Comparison of ENCODE assay signal across 8 mouse cellular contexts in the genomic region with DNA sequence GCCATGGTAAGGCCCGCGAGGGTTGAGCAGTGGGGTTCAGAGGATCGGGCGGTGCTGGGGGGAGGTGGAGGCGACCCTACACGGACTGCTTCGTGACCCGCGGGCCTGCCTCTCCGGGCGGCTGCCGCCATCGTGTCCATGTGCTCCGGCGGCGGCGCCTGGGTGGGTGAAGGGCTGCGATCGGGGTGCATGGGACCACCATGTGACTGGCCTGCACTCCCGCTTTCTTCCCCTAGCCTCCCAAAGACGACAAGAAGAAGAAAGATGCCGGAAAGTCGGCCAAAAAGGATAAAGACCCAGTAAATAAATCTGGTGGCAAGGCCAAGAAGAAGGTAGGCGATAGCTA. TPM values are rescaled to one million over a fixed set of nuclear protein-coding genes. Genes with fewer than 3 reads are reported as not detected.
DNase-seq lines count a peak whose midpoint lies in the region; ATAC-seq and TF ChIP-seq lines count a peak whose summit lies in the region.

No protein-coding gene starts in this region.

- H3K4me1 ChIP-seq in cerebellum, adult 2 months (ENCODE audit: control insufficient read depth, insufficient read depth, low read length): no peaks in the 10 kb centered on the region
- H3K4me1 ChIP-seq in spleen, adult 2 months (ENCODE audit: control insufficient read depth, insufficient read depth, insufficient read length): no peaks in the 10 kb centered on the region
- peaks cover 10% of the 10 kb centered on the region; the same call in 1 of the 2 replicates for H3K4me1 ChIP-seq in limb, embryonic 15.5 days
- no peaks in the 10 kb centered on the region for H3K4me1 ChIP-seq in stomach, postnatal 0 days (replicated peaks; ENCODE audit: control insufficient read depth, insufficient read depth)

- TF ChIP-seq CTCF in cerebellum, adult 2 months (IDR thresholded peaks at IDR 0.05; ENCODE audit: borderline replicate concordance, insufficient read depth, low read depth, low read length): no peak
- no peak for TF ChIP-seq CTCF in spleen, adult 2 months (IDR thresholded peaks at IDR 0.05; ENCODE audit: extremely low read depth, insufficient read depth, insufficient read length, insufficient replicate concordance)
- no peak for TF ChIP-seq CTCF in stomach, postnatal 0 days (IDR thresholded peaks at IDR 0.05; ENCODE audit: low read depth)

- 0 out of 2 replicates have a peak overlapping the region, but pooled peaks have one; percentile 3 for H3K27ac ChIP-seq in cerebellum, adult 2 months (ENCODE audit: insufficient read depth, low read length)
- peak overlapping the region; percentile 96 for H3K27ac ChIP-seq in spleen, adult 2 months (ENCODE audit: insufficient read depth, low read length)
- H3K27ac ChIP-seq in limb, embryonic 15.5 days: peak overlapping the region; percentile 97
- peak overlapping the region; percentile 89 for H3K27ac ChIP-seq in stomach, postnatal 0 days (replicated peaks)

- peaks cover 31% of the 10 kb centered on the region for H3K36me3 ChIP-seq in spleen, adult 2 months (ENCODE audit: control insufficient read depth, insufficient read depth, low read length)
- H3K36me3 ChIP-seq in limb, embryonic 15.5 days: peaks cover 70% of the 10 kb centered on the region
- peaks cover 15% of the 10 kb centered on the region for H3K36me3 ChIP-seq in stomach, postnatal 0 days (ENCODE audit: control insufficient read depth, insufficient read depth, low read length)

- TF ChIP-seq POLR2A in cerebellum, adult 2 months (IDR thresholded peaks at IDR 0.05; ENCODE audit: borderline replicate concordance, insufficient read depth, low read length): no peak
- no peak; the same call in 1 of the 2 replicates for TF ChIP-seq POLR2A in spleen, adult 2 months (IDR thresholded peaks at IDR 0.05; ENCODE audit: low read depth, low read length)

- peak overlapping the region; percentile 96 for H3K4me3 ChIP-seq in cerebellum, adult 2 months (replicated peaks; ENCODE audit: insufficient read depth, low read depth, low read length)
- H3K4me3 ChIP-seq in spleen, adult 2 months (ENCODE audit: extremely low read depth, insufficient read depth, insufficient read length): peak overlapping the region; percentile 92
- H3K4me3 ChIP-seq in limb, embryonic 15.5 days: peak overlapping the region; percentile 87
- H3K4me3 ChIP-seq in stomach, postnatal 0 days (ENCODE audit: low read depth, low read length): peak overlapping the region; percentile 77

- no peaks in the 10 kb centered on the region for H3K9me3 ChIP-seq in limb, embryonic 15.5 days
- no peaks in the 10 kb centered on the region for H3K9me3 ChIP-seq in stomach, postnatal 0 days (ENCODE audit: control insufficient read depth, low read length)

- peak; percentile 36 for TF ChIP-seq EP300 in stomach, postnatal 0 days (optimal IDR thresholded peaks at IDR 0.05)

- peak overlapping the region; percentile 87 for H3K9ac ChIP-seq in limb, embryonic 15.5 days
- peak overlapping the region; percentile 83 for H3K9ac ChIP-seq in stomach, postnatal 0 days (ENCODE audit: low read length)

- peak overlapping the region; percentile 62 for H3K4me2 ChIP-seq in limb, embryonic 15.5 days
- peak overlapping the region; percentile 79 for H3K4me2 ChIP-seq in stomach, postnatal 0 days (replicated peaks; ENCODE audit: low read depth)

- peak; percentile 18 for ATAC-seq in limb, embryonic 15.5 days (ENCODE audit: insufficient number of reproducible peaks, low FRiP score, low TSS enrichment, low read depth)
- no peak for ATAC-seq in stomach, postnatal 0 days (ENCODE audit: low FRiP score, low TSS enrichment)

- no peak for DNase-seq in cerebellum, adult 2 months
- no peak for DNase-seq in cerebellum, adult 8-10 months
- no peak for DNase-seq in spleen, adult 2 months (ENCODE audit: low read depth in 1 of 2, low spot score in 2 of 2)
- DNase-seq in spleen, postnatal 4 days (ENCODE audit: low spot score in 2 of 2): no peak
- DNase-seq in stomach, postnatal 0 days (ENCODE audit: low spot score): no peak
- no peak for DNase-seq in adrenal gland, adult 8-10 months
- DNase-seq in ovary, postnatal 36 days (ENCODE audit: low spot score): no peak

- H3K27me3 ChIP-seq in cerebellum, adult 2 months (ENCODE audit: control insufficient read depth, insufficient read depth, low read length): no peaks in the 10 kb centered on the region
- no peaks in the 10 kb centered on the region for H3K27me3 ChIP-seq in spleen, adult 2 months (ENCODE audit: control insufficient read depth, insufficient read depth, low read length)
- no peaks in the 10 kb centered on the region for H3K27me3 ChIP-seq in limb, embryonic 15.5 days
- no peaks in the 10 kb centered on the region for H3K27me3 ChIP-seq in stomach, postnatal 0 days (ENCODE audit: control insufficient read depth, insufficient read depth, low read length)

- WGBS in cerebellum, adult 2 months: under 1% methylated on average over 24 of the region's 24 CpGs
- under 1% methylated on average over 24 of the region's 24 CpGs for WGBS in spleen, adult 2 months
- WGBS in limb, embryonic 15.5 days: under 1% methylated on average over 24 of the region's 24 CpGs
- WGBS in stomach, postnatal 0 days: under 1% methylated on average over 24 of the region's 24 CpGs

RNA-seq across cellular contexts. Expression of gene Trappc4, which starts 0.3 kb away (rescaled TPM):
- 97.9 and 103 TPM in 2 replicates for polyA plus RNA-seq in cerebellum, adult 2 months (2012; rRNA removed)
- polyA plus RNA-seq in spleen, adult 2 months (2012; rRNA removed): 22.9 and 29.7 TPM in 2 replicates
- 132 and 140 TPM in 2 replicates for polyA plus RNA-seq in limb, embryonic 15.5 days (2015; fragmentation: Nextera tagmentation; extraction: Ambion mirVana)
- 95.9 and 97.6 TPM in 2 replicates for polyA plus RNA-seq in stomach, postnatal 0 days (2015; fragmentation: Nextera tagmentation; extraction: Ambion mirVana)
- 100 to 1,000 TPM in 2 of 4 experiments, 10 to 100 TPM in 2; 86.0 to 116 (median 98.3) TPM for total RNA-seq in adrenal gland, adult 8-10 months (2022)

RNA-seq across cellular contexts. Expression of gene Rps25, which starts 0.8 kb away (rescaled TPM):
- polyA plus RNA-seq in cerebellum, adult 2 months (2012; rRNA removed): 434 and 456 TPM in 2 replicates
- polyA plus RNA-seq in spleen, adult 2 months (2012; rRNA removed): 137 and 144 TPM in 2 replicates
- 1,592 and 1,878 TPM in 2 replicates for polyA plus RNA-seq in limb, embryonic 15.5 days (2015; fragmentation: Nextera tagmentation; extraction: Ambion mirVana)
- 2,137 and 2,228 TPM in 2 replicates for polyA plus RNA-seq in stomach, postnatal 0 days (2015; fragmentation: Nextera tagmentation; extraction: Ambion mirVana)
- 1,000 to 10,000 TPM; 1,115 to 1,314 (median 1,244) TPM for total RNA-seq in adrenal gland, adult 8-10 months (2022)

RNA-seq across cellular contexts. Expression of gene Ccdc84, which starts 10.6 kb away (rescaled TPM):
- polyA plus RNA-seq in cerebellum, adult 2 months (2012; rRNA removed): 50.1 and 53.2 TPM in 2 replicates
- 18.1 and 26.0 TPM in 2 replicates for polyA plus RNA-seq in spleen, adult 2 months (2012; rRNA removed)
- polyA plus RNA-seq in limb, embryonic 15.5 days (2015; fragmentation: Nextera tagmentation; extraction: Ambion mirVana): 24.3 and 26.0 TPM in 2 replicates
- 16.4 and 16.6 TPM in 2 replicates for polyA plus RNA-seq in stomach, postnatal 0 days (2015; fragmentation: Nextera tagmentation; extraction: Ambion mirVana)
- total RNA-seq in adrenal gland, adult 8-10 months (2022): 10 to 100 TPM; 14.9 to 29.6 (median 25.7) TPM

RNA-seq across cellular contexts. Expression of gene Slc37a4, which starts 11.1 kb away (rescaled TPM):
- polyA plus RNA-seq in cerebellum, adult 2 months (2012; rRNA removed): 49.8 and 52.2 TPM in 2 replicates
- polyA plus RNA-seq in spleen, adult 2 months (2012; rRNA removed): 24.5 and 25.4 TPM in 2 replicates
- 16.2 and 18.3 TPM in 2 replicates for polyA plus RNA-seq in limb, embryonic 15.5 days (2015; fragmentation: Nextera tagmentation; extraction: Ambion mirVana)
- 18.1 and 18.4 TPM in 2 replicates for polyA plus RNA-seq in stomach, postnatal 0 days (2015; fragmentation: Nextera tagmentation; extraction: Ambion mirVana)
- 10 to 100 TPM; 18.2 to 27.8 (median 23.5) TPM for total RNA-seq in adrenal gland, adult 8-10 months (2022)

RNA-seq across cellular contexts. Expression of gene Hyou1, which starts 28.4 kb away (rescaled TPM):
- polyA plus RNA-seq in cerebellum, adult 2 months (2012; rRNA removed): 53.2 and 55.0 TPM in 2 replicates
- polyA plus RNA-seq in spleen, adult 2 months (2012; rRNA removed): 39.8 and 44.3 TPM in 2 replicates
- 27.5 and 32.5 TPM in 2 replicates for polyA plus RNA-seq in limb, embryonic 15.5 days (2015; fragmentation: Nextera tagmentation; extraction: Ambion mirVana)
- polyA plus RNA-seq in stomach, postnatal 0 days (2015; fragmentation: Nextera tagmentation; extraction: Ambion mirVana): 18.0 and 18.5 TPM in 2 replicates
- total RNA-seq in adrenal gland, adult 8-10 months (2022): 100 to 1,000 TPM; 199 to 239 (median 228) TPM

Comparison
In these comparisons a context has a peak if more than half of its experiments do, and no peak if none do; other contexts are left out.
1. H3K27ac ChIP-seq: peak in every context shown above with its lines; median percentile 97 in limb, embryonic 15.5 days; 96 in spleen, adult 2 months; 89 in stomach, postnatal 0 days; 3 in cerebellum, adult 2 months.